Mouse (Mus musculus) intestine, embryonic 15.5 days (tissue): ENCODE measurements around the gene Ssrp1. TPM values are rescaled to one million over a fixed set of nuclear protein-coding genes. Genes with fewer than 3 reads are reported as not detected.

Source experiments
- ATAC-seq: fragments of 200-750 bp; cut with Nextera tagmentation; 2 replicates; pipeline ENCODE4 v1.8.0; 2017; ENCODE audit warnings: moderate TSS enrichment, moderate library complexity
- H3K27ac ChIP-seq: fragments of 300-500 bp; sonication (generic); 2 replicates; pipeline ENCODE4 v1.5.1; 2015; ENCODE audit warnings: mild to moderate bottlenecking, inconsistent platforms
- H3K27me3 ChIP-seq: fragments of 300-500 bp; sonication (generic); replicated peaks from 2 replicates; pipeline ENCODE4 v1.6.1; 2015; ENCODE audit warnings: inconsistent platforms
- H3K36me3 ChIP-seq: fragments of 300-500 bp; sonication (generic); 2 replicates; pipeline ENCODE4 v1.6.1; 2015; ENCODE audit warnings: inconsistent platforms
- H3K4me1 ChIP-seq: fragments of 300-500 bp; sonication (generic); replicated peaks from 2 replicates; pipeline ENCODE4 v1.6.1; 2015; ENCODE audit warnings: inconsistent platforms
- H3K4me2 ChIP-seq: fragments of 300-500 bp; sonication (generic); replicated peaks from 2 replicates; pipeline ENCODE4 v1.6.1; 2015; ENCODE audit warnings: mild to moderate bottlenecking, inconsistent platforms
- H3K4me3 ChIP-seq: fragments of 300-500 bp; sonication (generic); replicated peaks from 2 replicates; pipeline ENCODE4 v1.5.1; 2015; ENCODE audit warnings: inconsistent platforms
- H3K9ac ChIP-seq: fragments of 300-500 bp; sonication (generic); 2 replicates; pipeline ENCODE4 v1.6.1; 2015; ENCODE audit warnings: inconsistent platforms
- H3K9me3 ChIP-seq: fragments of 300-500 bp; sonication (generic); 2 replicates; pipeline ENCODE4 v1.6.1; 2016; ENCODE audit warnings: inconsistent platforms
- WGBS: fragments of 180-500 bp; shearing (Covaris S2); methylation state at CpG from one replicate; pipeline ENCODE4 v1.1.7; 2015; 5-methylcytosine and 5-hydroxymethylcytosine counted together
- polyA plus RNA-seq: library from polyadenylated mRNA; unstranded; fragments of >200 nt; fragmentation: Nextera tagmentation; extraction: Ambion mirVana; gene quantifications from 2 replicates; pipeline ENCODE4 v1.2.1, GENCODE M21; 2015

Ssrp1 gene
- polyA plus RNA-seq, 1 experiment from 2014 or later = 258 TPM

DNA sequence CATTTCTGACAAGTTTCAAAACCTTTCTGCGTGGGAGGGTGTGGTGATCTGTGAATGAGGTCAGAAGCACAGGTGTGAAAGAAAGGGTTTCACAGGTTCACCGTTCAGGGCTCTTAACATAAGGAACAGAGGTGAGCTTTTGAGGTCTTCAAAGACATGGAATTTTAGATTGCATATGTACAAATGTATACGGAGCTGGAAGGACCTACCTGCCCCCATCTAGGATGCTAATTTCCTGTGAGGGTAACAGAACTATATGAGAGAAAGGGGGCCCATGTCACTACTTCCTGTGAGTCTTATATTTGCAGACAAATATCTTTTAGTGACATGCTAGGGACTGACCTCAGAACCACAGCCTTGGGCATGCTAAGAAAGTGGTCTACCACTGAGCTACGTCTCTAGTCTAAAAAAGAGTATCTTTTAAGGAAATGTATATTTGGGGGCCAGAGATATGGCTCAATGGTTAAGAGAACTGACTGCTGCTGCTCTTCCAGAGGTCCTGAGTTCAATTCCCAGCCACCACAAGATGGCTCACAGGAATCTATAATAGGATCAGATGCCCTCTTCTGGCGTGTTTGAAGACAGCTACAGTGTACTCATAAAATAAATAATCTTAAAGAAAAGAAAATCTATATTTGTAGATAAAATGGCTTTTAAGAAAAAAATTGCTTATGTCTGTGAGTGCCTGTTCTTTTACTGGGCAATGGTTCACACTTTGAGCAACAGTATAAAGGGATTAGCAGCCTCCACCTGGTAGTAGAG is 23.0 kb upstream of the Ssrp1 start:
- H3K36me3 ChIP-seq = no peaks in the 10 kb centered on the region
- no peak for ATAC-seq
- no peak overlapping the region for H3K27ac ChIP-seq
- WGBS = 77% methylated on average over 5 of the region's 5 CpGs
- no peak overlapping the region for H3K4me3 ChIP-seq
- no peak overlapping the region for H3K4me2 ChIP-seq
- peaks cover 16% of the 10 kb centered on the region for H3K4me1 ChIP-seq
- no peak overlapping the region for H3K9ac ChIP-seq
- no peaks in the 10 kb centered on the region for H3K9me3 ChIP-seq
- H3K27me3 ChIP-seq = no peaks in the 10 kb centered on the region

- H3K27ac ChIP-seq = no peak overlapping the region
- WGBS = 31% methylated on average over 3 of the region's 3 CpGs
- no peaks in the 10 kb centered on the region for H3K9me3 ChIP-seq
- no peak overlapping the region for H3K4me2 ChIP-seq
- no peaks in the 10 kb centered on the region for H3K36me3 ChIP-seq
- no peaks in the 10 kb centered on the region for H3K27me3 ChIP-seq
- H3K9ac ChIP-seq = no peak overlapping the region
- H3K4me3 ChIP-seq = no peak overlapping the region
- H3K4me1 ChIP-seq = peaks cover 15% of the 10 kb centered on the region
- no peak for ATAC-seq
Measured at GRCm38 (mm10) chr2:85014588-85014982, 22.4 kb upstream of the Ssrp1 start.

GRCm38 (mm10) chr2:85022043-85022442 is 15.0 kb upstream of the Ssrp1 start:
- Histone ChIP-seq H3K9ac (no peak overlapping the region), H3K9me3 (no peaks in the 10 kb centered on the region), H3K36me3 (no peaks in the 10 kb centered on the region), H3K4me2 (no peak overlapping the region), H3K4me3 (no peak overlapping the region), H3K4me1 (no peaks in the 10 kb centered on the region), H3K27ac (no peak overlapping the region), H3K27me3 (no peaks in the 10 kb centered on the region)
- peak; percentile 46; the same call in 1 of the 2 replicates for ATAC-seq
- WGBS = 19% methylated on average over 4 of the region's 4 CpGs

DNA sequence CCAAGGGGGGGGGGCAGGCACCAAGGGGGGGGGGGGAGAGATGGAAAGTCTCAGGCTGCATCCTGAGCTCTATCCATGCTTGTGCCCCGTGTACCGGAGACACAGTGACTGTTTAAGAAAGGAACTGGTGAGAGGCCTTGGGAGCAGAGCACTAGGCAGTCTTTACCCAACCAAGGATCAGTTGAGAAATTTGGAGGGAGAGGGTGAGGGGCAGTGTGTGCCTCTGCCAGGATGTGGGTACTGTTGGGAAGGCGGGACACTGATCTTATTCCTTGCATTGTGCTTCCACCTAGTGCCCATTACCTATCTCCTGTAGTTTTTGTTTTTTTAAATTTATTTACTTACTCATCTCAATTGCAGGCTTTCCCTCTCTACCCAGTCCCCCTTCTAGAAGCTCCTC is 10.9 kb upstream of the Ssrp1 start:
- no peak for ATAC-seq
- no peaks in the 10 kb centered on the region for H3K9me3 ChIP-seq
- H3K36me3 ChIP-seq = no peaks in the 10 kb centered on the region
- 77% methylated on average over 3 of the region's 3 CpGs for WGBS
- no peak overlapping the region for H3K4me2 ChIP-seq
- H3K4me3 ChIP-seq = no peak overlapping the region
- no peak overlapping the region for H3K9ac ChIP-seq
- H3K27me3 ChIP-seq = no peaks in the 10 kb centered on the region
- H3K27ac ChIP-seq = no peak overlapping the region
- no peaks in the 10 kb centered on the region; the same call in 1 of the 2 replicates for H3K4me1 ChIP-seq

DNA sequence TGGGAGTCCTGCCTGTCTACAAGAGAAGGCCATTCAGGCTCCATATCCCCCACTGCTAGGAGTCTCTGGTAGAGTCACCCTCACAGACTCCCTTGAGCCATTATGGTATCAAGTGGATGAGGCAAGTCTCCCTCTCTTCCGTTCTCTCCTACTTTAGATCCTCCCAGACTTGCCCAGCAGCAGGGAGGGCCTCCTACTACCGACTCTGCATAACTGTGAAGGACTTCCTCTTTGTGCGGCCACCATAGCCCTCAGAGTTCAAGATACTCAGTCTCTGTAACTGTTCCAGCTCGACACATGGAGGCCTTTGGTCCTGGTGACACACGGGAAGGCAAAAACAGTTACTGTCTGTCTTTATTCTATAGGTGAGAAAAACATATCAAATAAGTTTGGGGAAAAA is 9.8 kb upstream of the Ssrp1 start:
- Histone ChIP-seq H3K9ac (no peak overlapping the region), H3K27me3 (no peaks in the 10 kb centered on the region), H3K27ac (no peak overlapping the region), H3K9me3 (no peaks in the 10 kb centered on the region), H3K4me3 (no peak overlapping the region), H3K4me2 (no peak overlapping the region), H3K4me1 (no peaks in the 10 kb centered on the region; the same call in 1 of the 2 replicates), H3K36me3 (no peaks in the 10 kb centered on the region)
- WGBS = 74% methylated on average over 5 of the region's 5 CpGs
- ATAC-seq = no peak

DNA sequence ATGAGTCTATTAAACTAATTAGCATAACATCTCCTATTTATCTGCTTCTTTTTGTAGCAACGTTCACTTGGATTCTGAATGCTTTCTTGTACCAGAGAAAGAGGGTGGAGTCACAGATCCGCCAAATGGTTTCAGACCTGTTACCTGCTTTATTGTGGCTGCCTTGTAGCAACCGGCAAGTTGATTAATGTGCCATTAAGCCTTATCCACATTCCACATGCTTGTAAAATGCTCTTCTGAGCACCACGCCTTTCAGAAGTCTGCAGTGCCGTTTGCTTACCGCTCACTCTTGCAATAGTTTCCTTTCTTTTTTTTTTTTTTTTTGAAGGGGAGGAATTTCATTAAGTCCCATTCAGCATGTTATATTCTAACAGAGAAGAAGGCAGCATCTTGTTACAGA is 7.1 kb upstream of the Ssrp1 start:
- Histone ChIP-seq H3K4me2 (no peak overlapping the region), H3K9me3 (no peaks in the 10 kb centered on the region), H3K4me3 (no peak overlapping the region), H3K36me3 (no peaks in the 10 kb centered on the region), H3K4me1 (no peaks in the 10 kb centered on the region; the same call in 1 of the 2 replicates), H3K27ac (no peak overlapping the region), H3K9ac (no peak overlapping the region), H3K27me3 (no peaks in the 10 kb centered on the region)
- 29% methylated on average over 6 of the region's 6 CpGs for WGBS
- peak; percentile 71 for ATAC-seq

- no peak overlapping the region for H3K4me2 ChIP-seq
- H3K27me3 ChIP-seq = no peaks in the 10 kb centered on the region
- H3K9ac ChIP-seq = no peak overlapping the region
- no peaks in the 10 kb centered on the region; the same call in 1 of the 2 replicates for H3K4me1 ChIP-seq
- H3K9me3 ChIP-seq = no peaks in the 10 kb centered on the region
- no peaks in the 10 kb centered on the region for H3K36me3 ChIP-seq
- no peak for ATAC-seq
- H3K27ac ChIP-seq = no peak overlapping the region
- WGBS = 52% methylated on average over 6 of the region's 6 CpGs
- H3K4me3 ChIP-seq = no peak overlapping the region
Measured at GRCm38 (mm10) chr2:85030989-85031388, 6.0 kb upstream of the Ssrp1 start.

DNA sequence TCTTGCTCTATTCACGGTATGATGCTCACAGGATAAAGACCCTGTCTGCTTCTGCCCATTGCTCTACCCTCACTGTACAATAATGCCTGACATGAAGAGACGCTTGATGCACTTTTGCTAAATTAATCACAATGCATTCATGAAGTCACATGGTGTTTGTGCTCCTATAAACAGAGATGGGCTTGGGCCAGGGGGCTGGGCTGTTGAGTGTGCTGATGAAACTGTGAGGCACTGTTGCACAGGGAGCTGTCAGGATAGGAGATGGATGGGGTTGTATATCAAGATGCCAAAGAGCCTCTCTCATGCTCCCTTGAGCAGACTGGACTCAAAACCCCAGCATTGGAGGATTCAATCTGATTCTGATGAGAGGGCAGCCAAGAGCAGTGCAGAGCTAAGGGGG is 3.9 kb upstream of the Ssrp1 start:
- WGBS = 81% methylated on average over 2 of the region's 2 CpGs
- Histone ChIP-seq H3K27ac (no peak overlapping the region), H3K36me3 (no peaks in the 10 kb centered on the region), H3K9ac (no peak overlapping the region), H3K4me2 (no peak overlapping the region), H3K9me3 (no peaks in the 10 kb centered on the region), H3K4me1 (peaks cover 2% of the 10 kb centered on the region; the same call in 1 of the 2 replicates), H3K4me3 (no peak overlapping the region), H3K27me3 (no peaks in the 10 kb centered on the region)
- no peak for ATAC-seq

- no peak overlapping the region for H3K9ac ChIP-seq
- H3K4me1 ChIP-seq = peaks cover 4% of the 10 kb centered on the region; the same call in 1 of the 2 replicates
- 75% methylated on average over 7 of the region's 7 CpGs for WGBS
- no peak overlapping the region for H3K27ac ChIP-seq
- peaks cover under 1% of the 10 kb centered on the region; the same call in 1 of the 2 replicates for H3K36me3 ChIP-seq
- no peak overlapping the region for H3K4me2 ChIP-seq
- no peaks in the 10 kb centered on the region for H3K27me3 ChIP-seq
- H3K9me3 ChIP-seq = no peaks in the 10 kb centered on the region
- no peak for ATAC-seq
- H3K4me3 ChIP-seq = no peak overlapping the region
Measured at GRCm38 (mm10) chr2:85034169-85034568, 2.9 kb upstream of the Ssrp1 start.

DNA sequence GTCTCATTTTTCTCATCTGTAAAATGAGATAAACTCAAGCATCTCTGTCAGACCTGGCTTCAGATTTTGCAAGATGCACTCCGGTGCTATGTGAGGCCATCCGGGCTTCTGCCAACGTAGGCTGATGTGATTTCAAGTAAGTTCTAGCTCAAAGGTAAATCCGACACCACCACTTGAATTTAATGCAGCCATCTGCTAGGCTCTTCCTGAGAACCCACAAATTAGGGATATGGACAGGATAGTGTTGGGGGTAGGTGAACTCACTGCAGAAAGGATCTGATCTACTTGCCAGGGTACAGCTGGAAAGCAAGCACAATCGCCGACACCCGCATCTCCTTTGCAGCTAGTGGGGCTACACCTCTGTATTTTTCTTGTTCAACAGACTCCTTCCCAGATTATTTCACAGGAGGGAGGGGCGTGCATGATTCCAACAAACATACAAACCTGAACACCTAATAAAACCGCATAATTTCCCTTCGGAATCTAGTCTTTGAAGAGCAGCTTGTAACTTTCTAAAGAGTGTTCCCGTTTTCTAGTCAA is 457 bp upstream of the Ssrp1 start:
- Histone ChIP-seq H3K27me3 (no peaks in the 10 kb centered on the region), H3K4me3 (peak overlapping the region; percentile 83), H3K4me2 (peak overlapping the region; percentile 69), H3K9me3 (no peaks in the 10 kb centered on the region), H3K4me1 (0 out of 2 replicates have a peak, but pooled peaks cover 4% of the 10 kb centered on the region), H3K36me3 (peaks cover 25% of the 10 kb centered on the region), H3K27ac (peak overlapping the region; percentile 51; the same call in 1 of the 2 replicates), H3K9ac (peak overlapping the region; percentile 89)
- ATAC-seq = peak; percentile 37
- WGBS = 8% methylated on average over 11 of the region's 11 CpGs

DNA sequence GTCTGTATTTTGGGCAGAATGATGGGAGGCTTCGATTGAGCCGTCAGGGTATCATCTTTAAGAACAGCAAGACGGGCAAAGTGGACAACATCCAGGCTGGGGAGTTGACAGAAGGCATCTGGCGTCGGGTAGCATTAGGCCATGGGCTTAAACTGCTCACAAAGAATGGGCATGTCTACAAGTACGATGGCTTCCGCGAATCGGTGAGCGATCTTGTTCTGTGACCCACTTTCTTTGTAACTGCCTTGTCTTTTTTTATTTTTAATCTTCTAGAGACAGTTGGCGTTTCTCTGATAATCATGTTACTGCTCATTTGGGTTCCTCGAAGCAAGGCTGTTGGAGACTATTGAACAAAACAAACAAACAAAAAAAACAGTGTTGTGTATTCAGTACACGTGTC is 1.3 kb downstream of the Ssrp1 start:
- H3K27ac ChIP-seq = no peak overlapping the region
- 0 out of 2 replicates have a peak, but pooled peaks cover 4% of the 10 kb centered on the region for H3K4me1 ChIP-seq
- H3K9ac ChIP-seq = peak overlapping the region; percentile 89
- WGBS = 77% methylated on average over 13 of the region's 13 CpGs
- no peaks in the 10 kb centered on the region for H3K27me3 ChIP-seq
- H3K4me2 ChIP-seq = peak overlapping the region; percentile 69
- ATAC-seq = no peak
- H3K9me3 ChIP-seq = no peaks in the 10 kb centered on the region
- H3K4me3 ChIP-seq = peak overlapping the region; percentile 83
- peaks cover 37% of the 10 kb centered on the region for H3K36me3 ChIP-seq

DNA sequence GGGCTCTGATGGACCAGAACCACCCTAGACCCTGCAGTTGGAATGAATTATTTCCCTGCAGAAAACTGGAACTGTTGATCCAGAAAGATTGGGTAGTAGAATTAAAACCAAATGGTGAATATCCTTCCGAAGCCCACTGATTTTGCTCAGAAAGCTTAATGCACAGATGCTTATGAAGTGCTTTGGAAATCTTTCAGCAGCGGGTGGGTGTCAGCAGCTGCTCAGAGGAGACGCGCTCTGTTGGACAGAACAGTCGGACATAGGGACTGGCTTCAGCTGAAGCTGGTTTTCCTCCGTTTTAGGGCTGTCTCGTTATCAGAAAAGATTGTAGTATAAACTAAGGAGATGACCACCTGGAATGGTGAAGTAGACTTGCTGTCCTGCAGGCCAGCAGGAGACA is 6.6 kb downstream of the Ssrp1 start:
- ATAC-seq = no peak
- no peak overlapping the region for H3K4me2 ChIP-seq
- H3K9me3 ChIP-seq = no peaks in the 10 kb centered on the region
- no peak overlapping the region for H3K27ac ChIP-seq
- 90% methylated on average over 7 of the region's 7 CpGs for WGBS
- H3K4me1 ChIP-seq = peaks cover 8% of the 10 kb centered on the region; the same call in 1 of the 2 replicates
- H3K9ac ChIP-seq = no peak overlapping the region
- peaks cover 65% of the 10 kb centered on the region for H3K36me3 ChIP-seq
- no peaks in the 10 kb centered on the region for H3K27me3 ChIP-seq
- H3K4me3 ChIP-seq = no peak overlapping the region

DNA sequence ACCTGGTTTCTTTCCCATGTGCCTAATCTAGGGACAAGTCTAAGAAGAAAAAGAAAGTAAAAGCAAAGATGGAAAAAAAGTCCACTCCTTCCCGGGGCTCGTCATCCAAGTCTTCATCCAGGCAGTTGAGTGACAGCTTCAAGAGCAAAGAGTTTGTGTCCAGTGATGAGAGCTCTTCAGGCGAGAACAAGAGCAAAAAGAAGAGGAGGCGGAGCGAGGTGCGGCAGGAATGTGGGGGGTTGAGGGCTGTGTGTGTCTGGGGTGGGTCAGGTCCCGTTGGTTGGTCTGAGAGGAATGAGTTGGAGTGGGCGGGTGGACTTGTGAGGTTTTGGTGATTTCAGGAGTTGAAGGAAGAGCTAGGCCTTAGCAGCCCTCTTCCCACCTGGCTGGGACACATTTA is 9.2 kb downstream of the Ssrp1 start:
- 85% methylated on average over 8 of the region's 8 CpGs for WGBS
- Histone ChIP-seq H3K27ac (no peak overlapping the region), H3K9ac (no peak overlapping the region), H3K27me3 (no peaks in the 10 kb centered on the region), H3K36me3 (peaks cover 44% of the 10 kb centered on the region), H3K9me3 (no peaks in the 10 kb centered on the region), H3K4me1 (peaks cover 31% of the 10 kb centered on the region), H3K4me2 (no peak overlapping the region), H3K4me3 (no peak overlapping the region)
- ATAC-seq = no peak
